Mouse (Mus musculus) lung, adult 2 months (tissue): ENCODE data around the gene Kcnc1.

Experiments used
- CTCF ChIP-seq: fragments of 200-500 bp; IDR thresholded peaks from 2 replicates; pipeline ENCODE4 v1.5.1; 2011; ENCODE audit warnings: mild to moderate bottlenecking, low read length, control low read depth; ENCODE audit not compliant: insufficient read depth
- POLR2A ChIP-seq: fragments of 200-500 bp; IDR thresholded peaks from 2 replicates; pipeline ENCODE4 v1.6.1; 2011; ENCODE audit warnings: low read depth, mild to moderate bottlenecking, control low read depth, low read length, borderline replicate concordance; ENCODE audit errors: extremely low read depth

GRCm38 (mm10) chr7:46453930-46454679 is 57.8 kb downstream of the Kcnc1 start:
- TF ChIP-seq CTCF, result no peak
- TF ChIP-seq POLR2A, result no peak
